Mouse (Mus musculus): ENCODE results near the gene Dnajb14.

GRCm38 (mm10) chr3:137860394-137861170, 6.9 kb upstream of the Dnajb14 start:
- TF ChIP-seq POLR2A (IDR thresholded peaks at IDR 0.05; ENCODE audit: borderline replicate concordance, extremely low read depth, low read depth, low read length) (no peak), CTCF (IDR thresholded peaks at IDR 0.05; ENCODE audit: insufficient read depth, low read length) (no peak)
